Mouse (Mus musculus) midbrain, embryonic 10.5 days (tissue): ENCODE data around the gene Prdx2. TPM values are rescaled to one million over a fixed set of nuclear protein-coding genes. Genes with fewer than 3 reads are reported as not detected.

Experiments
- DNase-seq: peaks from one replicate; pipeline ENCODE4 v3.0.0-alpha.2; 2017; ENCODE audit warnings: low spot score
- H3K27ac ChIP-seq: fragments of 300-500 bp; sonication (generic); replicated peaks from 2 replicates; pipeline ENCODE4 v1.5.1; 2016; ENCODE audit warnings: mild to moderate bottlenecking
- H3K27me3 ChIP-seq: fragments of 300-500 bp; sonication (generic); 2 replicates; pipeline ENCODE4 v1.6.1; 2016; ENCODE audit warnings: low read depth, mild to moderate bottlenecking; ENCODE audit not compliant: poor library complexity, severe bottlenecking
- H3K36me3 ChIP-seq: fragments of 300-500 bp; sonication (generic); 2 replicates; pipeline ENCODE4 v1.6.1; 2016; ENCODE audit warnings: mild to moderate bottlenecking, moderate library complexity
- H3K4me1 ChIP-seq: fragments of 300-500 bp; sonication (generic); 2 replicates; pipeline ENCODE4 v1.6.1; 2016
- H3K4me3 ChIP-seq: fragments of 300-500 bp; sonication (generic); 2 replicates; pipeline ENCODE4 v1.5.1; 2016; ENCODE audit warnings: mild to moderate bottlenecking, moderate library complexity
- H3K9me3 ChIP-seq: fragments of 300-500 bp; sonication (generic); replicated peaks from 2 replicates; pipeline ENCODE4 v1.6.1; 2016; ENCODE audit warnings: mild to moderate bottlenecking
- WGBS: fragments of 180-500 bp; shearing (Covaris S2); methylation state at CpG from one replicate; pipeline ENCODE4 v1.1.7; 2016; 5-methylcytosine and 5-hydroxymethylcytosine counted together
- polyA plus RNA-seq: library from polyadenylated mRNA; unstranded; fragments of >200 nt; fragmentation: Nextera tagmentation; extraction: Ambion mirVana; gene quantifications from 2 replicates; pipeline ENCODE4 v1.2.1, GENCODE M21; 2016

Prdx2 gene
- polyA plus RNA-seq, 1 experiment from 2014 or later: 1,203 TPM

DNA sequence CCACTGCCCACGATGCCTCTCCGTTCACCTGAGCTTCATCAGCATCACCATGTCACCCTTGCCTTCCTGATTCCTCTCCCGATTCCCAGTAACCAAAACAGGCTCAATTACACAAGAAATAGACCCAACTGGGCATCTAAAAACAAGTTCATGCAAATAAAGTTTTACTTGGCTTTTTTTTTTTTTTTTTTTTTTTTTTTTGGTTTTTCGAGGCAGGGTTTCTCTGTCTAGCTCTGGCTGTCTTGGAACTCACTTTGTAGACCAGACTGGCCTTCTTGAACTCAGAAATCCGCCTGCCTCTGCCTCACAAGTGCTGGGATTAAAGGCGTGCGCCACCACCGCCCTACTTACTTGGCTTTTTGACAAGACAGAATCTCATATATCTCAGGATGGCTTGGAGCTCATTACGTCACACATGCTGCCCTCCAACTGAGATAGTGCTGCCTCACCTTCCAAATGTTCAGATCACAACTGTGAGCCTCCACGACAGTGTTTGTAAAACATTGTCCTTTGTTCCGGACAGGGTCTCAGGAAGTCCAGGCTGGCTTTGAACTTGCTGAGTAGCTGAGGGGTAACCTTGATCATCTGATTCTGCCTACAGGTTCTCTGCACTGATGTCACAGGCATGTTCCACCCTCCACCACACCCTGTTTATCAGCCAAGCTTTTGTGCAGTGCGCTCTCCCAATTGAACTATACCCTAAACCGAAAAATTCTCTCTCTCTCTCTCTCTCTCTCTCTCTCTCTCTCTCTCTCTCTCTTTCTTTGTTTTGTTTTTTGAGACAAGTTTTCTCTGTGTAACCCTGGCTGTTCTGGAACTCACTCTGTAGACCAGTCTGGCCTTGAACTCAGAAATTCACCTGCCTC lies 31.5 kb upstream of the Prdx2 start:
- H3K27me3 ChIP-seq: peaks cover 85% of the 10 kb centered on the region
- peaks cover 36% of the 10 kb centered on the region for H3K4me1 ChIP-seq
- H3K36me3 ChIP-seq: no peaks in the 10 kb centered on the region
- H3K9me3 ChIP-seq: no peaks in the 10 kb centered on the region
- H3K27ac ChIP-seq: no peak overlapping the region
- WGBS: 66% methylated on average over 13 of the region's 13 CpGs
- DNase-seq: no peak
- peak overlapping the region; percentile 73 for H3K4me3 ChIP-seq

DNA sequence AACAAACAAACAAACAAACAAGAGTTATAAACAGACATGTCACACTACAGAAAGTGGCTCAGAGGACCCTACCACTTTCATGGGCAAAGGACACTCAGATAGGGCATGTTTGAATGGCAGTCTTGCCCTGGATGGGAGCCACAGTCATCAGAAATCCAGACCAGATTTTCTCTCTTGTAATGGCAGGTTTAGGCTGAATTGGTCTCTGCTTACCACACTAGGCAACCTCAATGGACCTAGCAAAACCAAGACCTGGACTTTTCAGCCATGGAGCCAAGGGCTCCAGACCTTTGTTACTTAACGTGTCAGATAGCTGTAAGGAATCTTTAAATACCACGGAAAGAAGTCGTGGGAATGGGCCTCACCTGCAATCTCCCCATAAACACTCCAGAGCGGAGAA lies 25.7 kb upstream of the Prdx2 start:
- 16% methylated on average over 4 of the region's 4 CpGs for WGBS
- Histone ChIP-seq H3K27me3 (peaks cover 83% of the 10 kb centered on the region), H3K4me3 (no peak overlapping the region)

DNA sequence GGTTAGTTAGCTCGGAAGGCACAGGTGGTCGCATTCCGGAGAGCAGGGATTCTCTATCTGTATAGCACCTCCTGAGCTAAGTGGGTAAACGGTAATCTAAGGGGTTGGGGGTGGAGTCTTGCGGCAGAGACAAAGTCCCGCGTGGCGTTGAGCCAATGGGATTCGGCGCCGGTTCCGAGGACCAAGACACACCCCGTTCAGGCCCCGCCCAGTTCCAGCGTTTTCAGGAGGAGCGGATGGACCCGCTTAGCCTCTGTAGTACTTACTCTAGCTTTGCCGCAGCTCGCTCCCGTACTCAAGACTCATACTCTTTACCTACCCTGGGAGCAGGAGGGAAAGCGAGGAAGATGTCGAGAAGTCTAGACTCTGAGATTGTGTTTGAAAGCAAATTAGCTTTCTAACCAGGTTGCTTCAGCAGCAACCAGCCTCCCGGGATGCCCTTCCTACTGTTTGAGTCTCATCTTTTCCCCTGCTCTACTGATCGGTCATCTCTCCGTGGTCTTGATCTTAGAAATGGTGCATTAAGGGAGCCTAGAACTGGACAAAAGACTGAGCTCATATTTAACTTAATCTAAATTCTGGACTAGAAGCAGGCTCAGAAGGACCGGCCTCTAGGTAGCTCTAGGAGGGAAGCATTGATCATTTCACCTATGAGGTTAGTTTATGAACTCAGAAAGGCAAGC lies 24.8 kb upstream of the Prdx2 start:
- Histone ChIP-seq H3K27ac (no peak overlapping the region), H3K4me1 (peaks cover 32% of the 10 kb centered on the region), H3K4me3 (peak overlapping the region; percentile 79), H3K36me3 (no peaks in the 10 kb centered on the region), H3K9me3 (no peaks in the 10 kb centered on the region), H3K27me3 (peaks cover 83% of the 10 kb centered on the region)
- peak; percentile 78 for DNase-seq
- WGBS: 2% methylated on average over 26 of the region's 26 CpGs

More for the DNA sequence above, 25.7 kb upstream of the Prdx2 start:
- no peaks in the 10 kb centered on the region for H3K9me3 ChIP-seq
- no peaks in the 10 kb centered on the region for H3K36me3 ChIP-seq
- DNase-seq: no peak
- H3K27ac ChIP-seq: no peak overlapping the region
- H3K4me1 ChIP-seq: peaks cover 32% of the 10 kb centered on the region

DNA sequence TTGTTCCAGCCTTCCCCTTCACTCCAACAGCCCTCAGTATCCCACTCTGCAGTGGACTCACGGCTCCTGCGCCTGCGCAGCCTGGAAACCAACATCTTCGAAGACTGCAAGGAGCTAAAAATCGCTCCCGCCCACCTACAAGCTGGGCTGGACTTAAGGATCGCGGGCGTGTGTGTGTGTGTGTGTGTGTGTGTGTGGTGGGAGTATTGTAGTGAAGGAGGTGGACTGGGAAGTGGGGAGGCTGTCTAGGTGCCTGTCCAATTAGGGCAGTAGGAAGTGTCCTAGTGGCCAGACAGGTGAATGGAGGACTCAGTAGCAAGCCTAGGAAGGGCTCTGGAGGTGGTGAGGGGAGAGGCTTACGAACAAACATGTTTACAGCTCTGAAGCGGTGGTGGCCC lies 24.2 kb upstream of the Prdx2 start:
- WGBS: 5% methylated on average over 11 of the region's 11 CpGs
- Histone ChIP-seq H3K9me3 (no peaks in the 10 kb centered on the region), H3K4me3 (peak overlapping the region; percentile 79), H3K27me3 (peaks cover 87% of the 10 kb centered on the region), H3K36me3 (no peaks in the 10 kb centered on the region), H3K4me1 (peaks cover 38% of the 10 kb centered on the region), H3K27ac (no peak overlapping the region)
- no peak for DNase-seq

DNA sequence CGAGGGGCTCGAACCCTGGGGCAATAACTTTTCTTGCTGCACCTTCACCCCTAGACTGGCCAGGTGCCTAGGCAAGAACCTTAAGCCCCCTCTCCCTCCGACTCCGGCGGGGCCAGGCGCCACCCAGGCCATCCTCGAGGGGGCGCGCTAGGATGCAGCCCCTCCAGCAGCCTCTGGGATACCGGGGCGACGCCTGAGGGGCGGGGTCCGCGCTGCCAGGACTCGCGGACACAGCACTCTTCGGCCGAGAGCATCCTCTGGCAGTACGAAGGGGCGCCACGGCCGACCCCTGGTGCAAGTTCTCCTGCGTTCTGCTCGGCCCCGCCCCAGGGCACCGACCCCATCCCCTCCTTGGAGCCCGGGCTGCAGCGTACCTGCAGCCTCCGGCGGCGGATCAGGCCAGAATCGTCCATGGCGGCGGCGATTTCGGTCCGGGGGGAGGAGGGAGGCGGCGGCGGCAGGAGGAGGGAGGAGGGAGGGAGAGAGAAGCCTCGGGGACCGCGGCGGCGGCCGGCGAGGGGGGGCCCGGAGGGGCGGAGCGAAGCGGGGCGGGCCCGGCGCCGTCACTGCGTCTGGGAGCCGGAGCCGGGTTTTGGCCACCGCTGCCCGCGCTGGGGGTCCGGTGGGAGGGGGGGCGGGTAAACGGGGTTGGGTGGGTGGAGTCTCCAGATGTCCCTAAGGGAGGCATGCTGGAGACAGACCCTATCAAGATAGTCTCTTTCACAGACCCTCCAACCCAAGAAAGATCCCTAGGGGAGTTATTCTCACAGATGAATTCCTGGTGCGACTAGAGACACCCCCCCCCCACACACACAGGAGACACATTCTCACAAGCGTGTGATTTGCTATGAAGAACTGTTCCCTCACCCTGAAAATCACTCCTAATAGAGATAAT lies 23.5 kb upstream of the Prdx2 start:
- H3K9me3 ChIP-seq: no peaks in the 10 kb centered on the region
- WGBS: 2% methylated on average over 41 of the region's 67 CpGs
- H3K27ac ChIP-seq: peak overlapping the region; percentile 70
- H3K27me3 ChIP-seq: peaks cover 89% of the 10 kb centered on the region
- H3K4me3 ChIP-seq: peak overlapping the region; percentile 79
- DNase-seq: peak; percentile 75
- H3K36me3 ChIP-seq: no peaks in the 10 kb centered on the region
- peaks cover 39% of the 10 kb centered on the region for H3K4me1 ChIP-seq

DNA sequence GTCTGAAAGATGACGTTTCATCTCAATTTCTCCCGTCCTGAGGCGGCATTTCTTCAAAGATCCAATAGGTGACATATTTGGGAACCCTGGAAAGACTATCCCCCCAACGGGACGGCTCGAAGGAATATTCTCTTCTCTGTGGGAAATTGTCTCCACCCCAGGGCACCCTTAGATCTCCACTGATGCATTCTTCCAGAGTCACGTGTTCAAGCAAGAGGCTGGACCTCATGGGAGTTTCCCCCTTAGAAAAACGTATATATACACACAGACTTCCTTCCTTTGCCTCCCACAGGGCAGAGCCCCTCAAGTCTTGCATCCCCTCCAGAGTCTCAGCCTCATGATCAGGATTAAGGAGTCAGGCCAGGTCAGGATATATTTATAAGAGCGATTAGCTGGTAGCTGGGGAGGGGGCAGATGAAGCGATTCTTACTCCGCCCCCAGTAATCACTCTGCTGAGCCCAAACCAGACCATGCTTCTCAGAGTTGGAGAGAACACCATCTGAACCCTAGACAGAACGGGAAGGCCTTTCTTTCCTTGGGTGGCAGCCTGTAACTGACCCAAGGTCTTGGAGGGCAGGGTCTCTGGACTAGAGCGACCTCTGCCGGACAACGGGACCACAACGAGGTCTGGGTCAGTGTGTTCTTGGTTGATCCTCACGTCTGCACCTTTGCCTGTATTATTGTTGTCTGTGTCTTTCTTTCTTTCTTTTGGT lies 22.7 kb upstream of the Prdx2 start, which contains the start of gene Rtbdn:
Gene Rtbdn, plus strand, starts transcription at position 464 of the 713 bp plus-strand sequence.
- 9% methylated on average over 17 of the region's 17 CpGs for WGBS
- H3K4me1 ChIP-seq: peaks cover 39% of the 10 kb centered on the region
- peak within 1 kb of the TSS; percentile 70 for H3K27ac ChIP-seq
- H3K4me3 ChIP-seq: peak within 1 kb of the TSS; percentile 79
- no peaks in the 10 kb centered on the region for H3K36me3 ChIP-seq
- peak; percentile 55 for DNase-seq
- H3K27me3 ChIP-seq: peaks cover 90% of the 10 kb centered on the region
- no peaks in the 10 kb centered on the region for H3K9me3 ChIP-seq

DNA sequence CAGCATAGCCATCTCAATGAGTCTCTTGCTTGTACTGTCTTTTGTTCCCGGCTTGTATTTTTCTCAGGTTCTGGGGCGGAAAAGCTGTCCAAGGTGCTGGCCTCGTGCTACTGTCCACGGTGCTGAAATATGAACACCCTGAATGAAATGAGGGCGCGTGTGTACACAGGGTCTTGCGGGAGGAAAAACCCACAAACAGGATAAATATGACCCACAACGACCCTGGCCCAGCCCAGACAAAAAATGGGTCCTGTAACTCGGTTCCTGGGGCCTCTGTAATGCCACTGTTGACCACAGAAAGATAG lies 22.2 kb upstream of the Prdx2 start:
- Histone ChIP-seq H3K9me3 (no peaks in the 10 kb centered on the region), H3K36me3 (no peaks in the 10 kb centered on the region), H3K4me1 (peaks cover 39% of the 10 kb centered on the region), H3K4me3 (peak overlapping the region; percentile 79; the same call in 1 of the 2 replicates), H3K27me3 (peaks cover 90% of the 10 kb centered on the region), H3K27ac (no peak overlapping the region)
- WGBS: 16% methylated on average over 9 of the region's 9 CpGs
- DNase-seq: peak; percentile 52

DNA sequence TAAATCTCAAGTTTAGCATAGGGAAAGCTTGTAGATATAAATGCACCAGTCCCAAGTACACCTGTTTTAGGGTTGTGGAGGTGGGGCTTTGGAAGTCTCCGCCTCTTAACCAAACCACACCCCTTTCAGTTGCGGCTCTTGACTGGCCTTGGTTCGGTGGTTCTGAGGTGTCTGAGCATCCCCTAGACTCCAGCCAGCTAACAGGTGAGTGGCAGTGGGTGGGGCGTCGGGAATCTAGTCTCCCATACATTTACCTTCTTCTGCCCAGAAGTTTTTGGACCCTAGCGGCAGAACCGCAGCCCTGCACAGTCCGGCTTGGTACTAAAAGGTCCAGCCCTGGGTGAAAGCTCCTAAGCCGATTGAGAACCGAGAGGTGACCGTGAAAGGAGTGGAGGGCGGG lies 19.6 kb upstream of the Prdx2 start:
- WGBS: 19% methylated on average over 12 of the region's 12 CpGs
- DNase-seq: no peak
- peaks cover 87% of the 10 kb centered on the region for H3K27me3 ChIP-seq
- peak overlapping the region; percentile 2; the same call in 1 of the 2 replicates for H3K4me3 ChIP-seq
- no peaks in the 10 kb centered on the region for H3K36me3 ChIP-seq
- H3K27ac ChIP-seq: no peak overlapping the region
- H3K4me1 ChIP-seq: peaks cover 38% of the 10 kb centered on the region
- H3K9me3 ChIP-seq: no peaks in the 10 kb centered on the region

DNA sequence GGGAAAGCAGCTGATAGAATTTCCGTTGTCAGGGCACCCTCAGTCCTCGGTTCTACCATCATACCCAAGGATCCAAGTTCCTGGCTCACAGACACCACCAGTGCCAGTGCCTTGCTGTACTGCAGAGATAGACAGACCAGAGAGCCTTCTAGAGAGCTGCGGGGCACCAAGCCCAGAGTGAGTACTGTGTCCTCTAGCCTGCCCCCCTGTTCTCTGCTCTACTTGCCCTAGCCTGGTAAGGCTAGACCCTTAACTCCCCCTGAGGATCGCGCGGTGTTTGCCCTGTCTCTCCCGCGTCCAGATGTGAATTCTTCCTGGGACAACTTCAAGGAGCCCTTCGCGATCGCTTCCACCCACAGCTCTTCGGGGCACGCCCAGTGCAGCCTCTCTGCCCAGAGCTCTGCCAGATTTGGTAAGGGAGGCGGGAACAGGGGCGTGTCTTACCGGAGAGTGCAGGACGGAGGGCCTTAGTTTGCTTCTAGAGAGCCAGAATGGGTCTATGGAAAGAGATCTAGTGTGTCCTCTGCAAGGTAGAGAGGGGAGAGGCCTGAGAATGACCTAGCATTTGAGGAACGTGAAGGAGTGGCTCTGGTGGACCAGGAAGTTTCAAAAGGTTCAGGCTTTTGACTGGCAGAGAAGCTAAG lies 16.7 kb upstream of the Prdx2 start:
- Histone ChIP-seq H3K4me1 (peaks cover 13% of the 10 kb centered on the region), H3K9me3 (no peaks in the 10 kb centered on the region), H3K27ac (no peak overlapping the region), H3K4me3 (0 out of 2 replicates have a peak overlapping the region, but pooled peaks have one; percentile 11), H3K27me3 (peaks cover 58% of the 10 kb centered on the region), H3K36me3 (peaks cover 24% of the 10 kb centered on the region)
- WGBS: 9% methylated on average over 18 of the region's 18 CpGs
- no peak for DNase-seq

DNA sequence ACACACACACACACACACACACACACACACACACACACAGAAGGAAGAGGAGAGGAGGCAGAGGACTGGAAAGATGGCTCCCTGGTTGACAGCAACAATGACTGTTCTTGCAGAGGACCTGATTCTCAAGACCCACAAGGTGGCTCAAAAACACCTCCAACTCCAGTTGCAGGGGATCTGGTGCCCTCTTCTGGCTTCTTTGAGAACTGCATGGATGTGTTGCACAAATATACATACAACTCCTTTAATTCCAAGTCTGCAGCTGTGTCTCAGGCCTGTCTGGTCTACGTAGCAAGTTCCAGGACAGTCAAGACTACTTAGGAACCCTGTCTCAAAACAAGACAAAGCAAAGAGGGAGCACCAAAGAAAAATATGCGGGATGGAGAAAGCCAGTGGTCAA lies 12.6 kb upstream of the Prdx2 start:
- no peaks in the 10 kb centered on the region for H3K9me3 ChIP-seq
- H3K27me3 ChIP-seq: peaks cover 20% of the 10 kb centered on the region
- H3K36me3 ChIP-seq: peaks cover 61% of the 10 kb centered on the region
- H3K4me1 ChIP-seq: peaks cover 6% of the 10 kb centered on the region
- DNase-seq: peak; percentile 74
- H3K4me3 ChIP-seq: no peak overlapping the region
- no peak overlapping the region for H3K27ac ChIP-seq
- 52% methylated on average over 2 of the region's 2 CpGs for WGBS

DNA sequence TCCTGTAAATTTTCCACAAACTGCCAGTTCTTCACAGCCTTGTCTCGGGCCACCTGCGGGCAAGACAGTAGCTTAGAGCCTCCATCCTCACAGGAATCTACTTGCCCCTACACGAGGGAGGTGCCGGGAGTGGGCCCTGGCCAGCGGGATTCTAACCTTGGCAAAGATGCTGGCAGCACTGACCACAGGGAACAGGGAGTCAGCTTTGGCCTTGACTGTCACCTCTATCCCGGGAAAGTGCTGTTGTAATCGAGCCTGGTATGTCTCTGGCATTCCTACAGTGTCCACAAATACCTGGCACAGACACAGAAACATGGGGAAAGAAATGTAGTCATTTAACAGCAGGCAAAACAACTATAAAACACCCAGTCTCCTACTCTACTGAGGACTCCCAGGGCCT lies 9.6 kb upstream of the Prdx2 start:
- DNase-seq: no peak
- Histone ChIP-seq H3K9me3 (no peaks in the 10 kb centered on the region), H3K27me3 (no peaks in the 10 kb centered on the region), H3K4me3 (no peak overlapping the region), H3K4me1 (peaks cover under 1% of the 10 kb centered on the region), H3K36me3 (peaks cover 86% of the 10 kb centered on the region), H3K27ac (no peak overlapping the region)
- WGBS: 93% methylated on average over 7 of the region's 7 CpGs
